Mouse (Mus musculus) limb, embryonic 14.5 days (tissue): ENCODE data around the gene Mrpl42. TPM values are rescaled to one million over a fixed set of nuclear protein-coding genes. Genes with fewer than 3 reads are reported as not detected.

Experiments used
- ATAC-seq: fragments of 200-750 bp; cut with Nextera tagmentation; 2 replicates; pipeline ENCODE4 v1.8.0; 2017; ENCODE audit warnings: low read depth, moderate number of reproducible peaks, moderate TSS enrichment; ENCODE audit not compliant: low FRiP score
- DNase-seq: peaks from one replicate; pipeline ENCODE4 v3.0.0-alpha.2; 2015; ENCODE audit warnings: low spot score
- H3K27ac ChIP-seq: fragments of 300-500 bp; sonication (generic); replicated peaks from 2 replicates; pipeline ENCODE4 v1.5.1; 2014; ENCODE audit warnings: low read depth, mild to moderate bottlenecking, low read length, moderate library complexity, mixed read lengths
- H3K27me3 ChIP-seq: fragments of 300-500 bp; sonication (generic); 2 replicates; pipeline ENCODE4 v1.6.1; 2014; ENCODE audit warnings: low read length, mixed read lengths; ENCODE audit not compliant: control insufficient read depth, insufficient read depth
- H3K36me3 ChIP-seq: fragments of 300-500 bp; sonication (generic); 2 replicates; pipeline ENCODE4 v1.6.1; 2014; ENCODE audit warnings: mild to moderate bottlenecking, low read length, moderate library complexity, mixed read lengths; ENCODE audit not compliant: control insufficient read depth, insufficient read depth
- H3K4me1 ChIP-seq: fragments of 300-500 bp; sonication (generic); 2 replicates; pipeline ENCODE4 v1.6.1; 2014; ENCODE audit warnings: antibody characterized with exemption, low read length, mixed read lengths; ENCODE audit not compliant: control insufficient read depth, insufficient read depth
- H3K4me2 ChIP-seq: fragments of 300-500 bp; sonication (generic); replicated peaks from 2 replicates; pipeline ENCODE4 v1.6.1; 2014; ENCODE audit warnings: low read depth, mild to moderate bottlenecking, low read length, moderate library complexity; ENCODE audit not compliant: severe bottlenecking
- H3K4me3 ChIP-seq: fragments of 300-500 bp; sonication (generic); replicated peaks from 2 replicates; pipeline ENCODE4 v1.5.1; 2014; ENCODE audit warnings: low read length
- H3K9ac ChIP-seq: fragments of 300-500 bp; sonication (generic); 2 replicates; pipeline ENCODE4 v1.6.1; 2014; ENCODE audit warnings: mild to moderate bottlenecking, low read depth, low read length, moderate library complexity; ENCODE audit not compliant: severe bottlenecking
- H3K9me3 ChIP-seq: fragments of 300-500 bp; sonication (generic); 2 replicates; pipeline ENCODE4 v1.6.1; 2016; ENCODE audit warnings: low read length; ENCODE audit not compliant: control insufficient read depth
- POLR2A ChIP-seq: fragments of 200-500 bp; IDR thresholded peaks from 2 replicates; pipeline ENCODE4 v1.8.0; 2012; ENCODE audit warnings: inconsistent platforms, mild to moderate bottlenecking, moderate library complexity, borderline replicate concordance; ENCODE audit not compliant: insufficient read depth, insufficient read length; ENCODE audit errors: extremely low read depth
- WGBS: fragments of 180-500 bp; shearing (Covaris S2); extraction: QIAGEN DNeasy Blood & Tissue Kit; methylation state at CpG from one replicate; pipeline ENCODE4 v1.1.7; 2014; 5-methylcytosine and 5-hydroxymethylcytosine counted together
- polyA plus RNA-seq, 2 experiments: library from polyadenylated mRNA; depleted of rRNA in 1 of 2; stranded (reverse) in 1 of 2; unstranded in 1 of 2; fragments of >200 nt; fragmentation: Nextera tagmentation in 1 of 2; extraction: Ambion mirVana in 1 of 2; gene quantifications; 2 replicates each; pipeline versions ENCODE4 v1.2.1 to v1.2.3; 2012 to 2014

The Mrpl42 gene
- polyA plus RNA-seq, 2 experiments: 184 to 314 TPM

DNA sequence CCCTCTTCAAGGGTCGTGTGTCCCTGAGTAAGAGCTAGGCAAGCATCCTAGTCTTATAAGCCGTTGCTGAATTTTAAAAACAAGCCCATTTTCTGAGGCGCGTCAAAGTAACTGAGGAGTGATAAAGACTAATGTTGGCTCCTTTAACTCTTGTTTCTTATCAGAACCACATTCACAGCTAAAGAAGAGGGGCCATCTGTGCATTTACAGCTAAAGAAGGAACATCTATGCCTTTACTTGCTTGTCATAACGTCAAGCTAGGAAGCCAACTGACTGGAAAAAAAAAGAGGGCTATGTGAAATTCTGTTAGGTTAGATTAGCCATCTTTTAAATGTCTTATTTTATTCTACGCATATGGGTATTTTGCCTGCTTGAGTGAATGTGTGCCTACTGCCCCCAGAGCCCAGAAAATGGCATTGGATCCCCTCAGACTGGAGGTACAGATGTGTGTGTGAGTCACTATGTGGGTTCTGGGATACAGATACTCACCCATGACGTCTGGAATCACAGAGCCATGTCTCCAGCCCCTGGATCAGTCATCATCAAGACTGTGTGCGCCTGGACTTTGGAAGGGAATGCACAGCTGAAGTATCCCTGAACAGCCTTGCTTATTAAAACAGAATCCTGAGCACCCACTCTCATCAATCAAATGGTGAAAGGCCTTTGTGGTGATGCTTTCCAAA lies 44.2 kb downstream of the Mrpl42 start:
- H3K36me3 ChIP-seq: no peaks in the 10 kb centered on the region
- 82% methylated on average over 8 of the region's 8 CpGs for WGBS
- no peak overlapping the region for H3K27ac ChIP-seq
- H3K4me1 ChIP-seq: no peaks in the 10 kb centered on the region
- H3K4me3 ChIP-seq: no peak overlapping the region
- no peak for TF ChIP-seq POLR2A
- no peak for ATAC-seq
- H3K4me2 ChIP-seq: no peak overlapping the region
- H3K9me3 ChIP-seq: no peaks in the 10 kb centered on the region
- no peaks in the 10 kb centered on the region for H3K27me3 ChIP-seq
- DNase-seq: no peak
- no peak overlapping the region for H3K9ac ChIP-seq

DNA sequence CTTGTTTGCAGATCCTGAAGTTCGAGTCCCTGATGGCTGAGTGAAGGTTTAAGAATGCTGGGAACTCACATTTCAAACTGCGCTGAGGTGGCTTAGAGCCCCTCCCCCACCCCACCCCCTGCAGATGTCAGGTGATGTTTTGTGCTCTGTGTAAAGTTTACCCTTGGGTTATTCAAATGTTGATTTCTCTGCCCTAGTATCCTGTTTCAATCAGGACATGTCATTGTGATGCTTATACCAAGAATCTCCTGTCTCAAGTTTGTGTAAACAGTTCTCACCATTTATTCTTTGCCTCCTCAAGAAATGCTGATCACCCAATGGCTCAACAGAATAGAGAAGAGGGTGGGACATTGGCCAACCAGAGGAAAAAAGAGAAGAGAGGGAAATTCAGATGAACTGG lies 45.6 kb downstream of the Mrpl42 start:
- 70% methylated on average over 2 of the region's 2 CpGs for WGBS

DNA sequence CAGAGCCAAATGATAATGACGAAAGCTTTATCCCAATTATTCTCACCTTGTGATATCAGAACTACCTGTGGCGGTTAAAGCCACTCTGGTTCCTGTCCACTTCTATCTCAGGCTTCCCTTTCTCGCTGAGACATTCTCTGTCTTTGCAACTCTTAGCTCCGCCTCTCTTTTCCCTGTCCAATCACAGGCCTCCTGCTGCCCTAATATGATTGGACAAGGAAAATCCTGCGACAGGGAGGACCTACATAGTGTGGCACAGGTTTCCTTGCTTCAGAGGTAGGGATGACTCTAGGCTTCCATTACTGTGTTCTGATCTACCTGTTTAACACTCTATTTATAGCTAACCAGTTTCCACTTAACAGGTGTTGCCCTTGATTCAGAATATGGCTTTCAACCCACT lies 48.5 kb downstream of the Mrpl42 start:
- H3K9ac ChIP-seq: no peak overlapping the region
- H3K27me3 ChIP-seq: no peaks in the 10 kb centered on the region
- no peak for TF ChIP-seq POLR2A
- no peak overlapping the region for H3K4me2 ChIP-seq
- H3K27ac ChIP-seq: no peak overlapping the region
- no peaks in the 10 kb centered on the region for H3K4me1 ChIP-seq
- no peaks in the 10 kb centered on the region for H3K36me3 ChIP-seq
- no peak for ATAC-seq
- no peak overlapping the region for H3K4me3 ChIP-seq
- 88% methylated on average over 5 of the region's 5 CpGs for WGBS
- H3K9me3 ChIP-seq: no peaks in the 10 kb centered on the region
- DNase-seq: no peak

More for the DNA sequence above, 45.6 kb downstream of the Mrpl42 start:
- no peak overlapping the region for H3K9ac ChIP-seq
- no peaks in the 10 kb centered on the region for H3K9me3 ChIP-seq
- no peaks in the 10 kb centered on the region for H3K27me3 ChIP-seq
- no peaks in the 10 kb centered on the region for H3K36me3 ChIP-seq
- ATAC-seq: no peak
- no peaks in the 10 kb centered on the region for H3K4me1 ChIP-seq
- H3K4me2 ChIP-seq: no peak overlapping the region
- H3K27ac ChIP-seq: no peak overlapping the region
- TF ChIP-seq POLR2A: no peak
- no peak overlapping the region for H3K4me3 ChIP-seq
- DNase-seq: no peak

DNA sequence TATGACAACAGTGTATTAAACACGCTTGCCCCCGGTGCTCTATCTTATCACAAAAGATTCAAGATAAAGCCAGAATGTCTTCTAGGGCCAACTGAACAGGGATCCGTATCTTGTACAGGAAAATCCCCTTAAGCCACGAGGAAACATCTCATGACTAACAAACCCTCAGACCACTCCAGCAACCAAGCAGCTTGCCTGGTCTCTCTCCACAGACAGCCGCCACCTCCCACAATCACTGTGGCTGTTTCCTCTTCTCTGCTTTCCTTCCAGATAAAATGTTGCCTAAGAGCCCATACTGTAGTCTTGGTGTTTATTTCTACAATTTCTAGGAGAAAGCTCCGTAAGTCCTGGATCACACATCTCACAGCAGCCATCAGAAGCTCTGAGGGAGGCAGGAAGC lies 52.7 kb downstream of the Mrpl42 start:
- no peak for TF ChIP-seq POLR2A
- no peaks in the 10 kb centered on the region for H3K9me3 ChIP-seq
- H3K4me1 ChIP-seq: no peaks in the 10 kb centered on the region
- H3K4me3 ChIP-seq: no peak overlapping the region
- no peak overlapping the region for H3K9ac ChIP-seq
- WGBS: 86% methylated on average over 6 of the region's 6 CpGs
- no peaks in the 10 kb centered on the region for H3K27me3 ChIP-seq
- ATAC-seq: no peak
- H3K4me2 ChIP-seq: no peak overlapping the region
- no peaks in the 10 kb centered on the region for H3K36me3 ChIP-seq
- DNase-seq: no peak
- no peak overlapping the region for H3K27ac ChIP-seq

DNA sequence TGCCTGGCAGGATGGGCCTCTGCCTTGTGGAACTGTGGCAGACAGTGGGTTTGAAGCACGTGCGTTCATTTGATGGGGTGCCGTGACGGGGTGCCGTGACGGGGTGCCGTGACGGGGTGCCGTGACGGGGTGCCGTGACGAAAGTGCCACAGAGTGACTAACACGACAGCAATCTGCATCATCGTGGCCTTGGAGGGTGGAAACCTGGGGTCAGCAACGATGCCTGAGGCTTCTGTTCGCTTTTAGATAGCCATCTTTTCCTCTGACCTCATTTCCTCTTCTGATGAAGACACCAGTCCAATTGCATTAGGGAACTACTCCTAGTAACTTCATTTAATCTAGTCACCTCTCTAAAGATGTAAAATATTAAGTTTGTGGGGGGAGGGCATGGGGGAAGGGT lies 53.8 kb downstream of the Mrpl42 start:
- ATAC-seq (no peak), DNase-seq (no peak)
- no peak overlapping the region for H3K4me3 ChIP-seq
- TF ChIP-seq POLR2A: no peak
- no peak overlapping the region for H3K9ac ChIP-seq
- no peaks in the 10 kb centered on the region for H3K36me3 ChIP-seq
- WGBS: 95% methylated on average over 16 of the region's 16 CpGs
- no peaks in the 10 kb centered on the region for H3K27me3 ChIP-seq
- H3K9me3 ChIP-seq: no peaks in the 10 kb centered on the region
- H3K4me2 ChIP-seq: no peak overlapping the region
- no peak overlapping the region for H3K27ac ChIP-seq
- no peaks in the 10 kb centered on the region for H3K4me1 ChIP-seq
